Mouse (Mus musculus) MEL (cell line): ENCODE data around the gene Gpr84. TPM values are rescaled to one million over a fixed set of nuclear protein-coding genes. Genes with fewer than 3 reads are reported as not detected.
"Not testable (repeated sequence)": the region's sequence is repeated elsewhere in the genome, so short reads cannot be mapped to it uniquely, and the experiment has no call there.

Source experiments
- DNase-seq: peaks from one replicate; pipeline ENCODE4 v3.0.0; 2011; ENCODE audit warnings: low read depth, low spot score
- H3K27ac ChIP-seq: 2 replicates; pipeline ENCODE4 v1.5.1; 2012; ENCODE audit warnings: low read depth, mild to moderate bottlenecking, control low read depth, low read length, moderate library complexity; ENCODE audit not compliant: control insufficient read depth
- H3K27me3 ChIP-seq, 2 experiments: fragments of 150-350 bp in 1 of 2; sonication (generic) in 1 of 2; 2 replicates each; pipeline ENCODE4 v1.6.1; 2012; ENCODE audit warnings: low read length in 2 of 2, mild to moderate bottlenecking in 2 of 2, improper control_type of control experiment in 1 of 2, moderate library complexity in 1 of 2; ENCODE audit not compliant: insufficient read depth in 2 of 2, control insufficient read depth in 1 of 2
- H3K36me3 ChIP-seq, 2 experiments: 2 replicates each; pipeline ENCODE4 v1.6.1; 2012 to 2014; ENCODE audit warnings: low read length in 2 of 2, improper control_type of control experiment in 1 of 2, inconsistent platforms in 1 of 2, mild to moderate bottlenecking in 1 of 2; ENCODE audit not compliant: insufficient read depth in 2 of 2, control insufficient read depth in 1 of 2
- H3K4me1 ChIP-seq, 2 experiments: fragments of 150-350 bp in 1 of 2; sonication (generic) in 1 of 2; 2 replicates each; pipeline ENCODE4 v1.6.1; 2012; ENCODE audit warnings: low read length in 2 of 2, improper control_type of control experiment in 1 of 2, mild to moderate bottlenecking in 1 of 2; ENCODE audit not compliant: insufficient read depth in 2 of 2, control insufficient read depth in 1 of 2
- H3K4me3 ChIP-seq, 2 experiments: fragments of 150-350 bp in 1 of 2; sonication (generic) in 1 of 2; 2 replicates each; pipeline ENCODE4 v1.5.1; 2012; ENCODE audit warnings: low read depth in 2 of 2, low read length in 2 of 2, mild to moderate bottlenecking in 2 of 2, moderate library complexity in 2 of 2, control low read depth in 1 of 2, improper control_type of control experiment in 1 of 2; ENCODE audit not compliant: control insufficient read depth in 1 of 2, insufficient read depth in 1 of 2
- H3K79me2 ChIP-seq: 2 replicates; pipeline ENCODE4 v1.6.1; 2012; ENCODE audit warnings: mild to moderate bottlenecking, low read length, moderate library complexity; ENCODE audit not compliant: control insufficient read depth, poor library complexity, insufficient read depth
- H3K9ac ChIP-seq: 2 replicates; pipeline ENCODE4 v1.6.1; 2012; ENCODE audit warnings: low read depth, mild to moderate bottlenecking, control low read depth, low read length, moderate library complexity; ENCODE audit not compliant: control insufficient read depth, poor library complexity, severe bottlenecking
- H3K9me3 ChIP-seq: fragments of 150-350 bp; sonication (generic); replicated peaks from 2 replicates; pipeline ENCODE4 v1.6.1; 2012; ENCODE audit warnings: mild to moderate bottlenecking, low read length, improper control_type of control experiment, moderate library complexity; ENCODE audit not compliant: insufficient read depth
- BHLHE40 ChIP-seq: IDR thresholded peaks from 2 replicates; pipeline ENCODE4 v1.6.1; 2012; ENCODE audit warnings: low read depth, mild to moderate bottlenecking, inconsistent platforms, low read length, improper control_type of control experiment, borderline replicate concordance
- CHD1 ChIP-seq: IDR thresholded peaks from 2 replicates; pipeline ENCODE4 v1.6.1; 2012; ENCODE audit warnings: low read depth, mild to moderate bottlenecking, inconsistent platforms, low read length, improper control_type of control experiment
- CHD2 ChIP-seq: IDR thresholded peaks from 2 replicates; pipeline ENCODE4 v1.6.1; 2011; ENCODE audit warnings: low read length, improper control_type of control experiment
- ETS1 ChIP-seq: IDR thresholded peaks from 2 replicates; pipeline ENCODE4 v1.6.1; 2012; ENCODE audit warnings: low read depth, mild to moderate bottlenecking, inconsistent platforms, low read length, improper control_type of control experiment, moderate library complexity
- GABPA ChIP-seq: IDR thresholded peaks from 2 replicates; pipeline ENCODE4 v1.6.1; 2012; ENCODE audit warnings: low read depth, mild to moderate bottlenecking, inconsistent platforms, low read length, improper control_type of control experiment, moderate library complexity
- HCFC1 ChIP-seq: IDR thresholded peaks from 2 replicates; pipeline ENCODE4 v1.6.1; 2012; ENCODE audit warnings: low read depth, mild to moderate bottlenecking, inconsistent platforms, low read length, improper control_type of control experiment, moderate library complexity
- MAX ChIP-seq: IDR thresholded peaks from 2 replicates; pipeline ENCODE4 v1.6.1; 2011; ENCODE audit warnings: low read length, improper control_type of control experiment
- MYB ChIP-seq: IDR thresholded peaks from 2 replicates; pipeline ENCODE4 v1.6.1; 2011; ENCODE audit warnings: mild to moderate bottlenecking, low read depth, low read length, improper control_type of control experiment
- MYC ChIP-seq: IDR thresholded peaks from 2 replicates; pipeline ENCODE4 v1.6.1; 2011; ENCODE audit warnings: low read depth, mild to moderate bottlenecking, low read length, improper control_type of control experiment, moderate library complexity
- POLR2A ChIP-seq, 2 experiments: IDR thresholded peaks; 2 replicates each; pipeline ENCODE4 v1.6.1; 2011 to 2012; ENCODE audit warnings: low read length in 2 of 2, mild to moderate bottlenecking in 2 of 2, control low read depth in 1 of 2, improper control_type of control experiment in 1 of 2, low read depth in 1 of 2, moderate library complexity in 1 of 2; ENCODE audit not compliant: control insufficient read depth in 1 of 2, insufficient read depth in 1 of 2, poor library complexity in 1 of 2
- POLR2AphosphoS2 ChIP-seq: IDR thresholded peaks from 2 replicates; pipeline ENCODE4 v1.6.1; 2011; ENCODE audit warnings: low read length, improper control_type of control experiment
- POLR2AphosphoS5 ChIP-seq: IDR thresholded peaks from 2 replicates; pipeline ENCODE4 v1.6.1; 2012; ENCODE audit warnings: low read depth, borderline replicate concordance, mild to moderate bottlenecking, inconsistent platforms, low read length, moderate library complexity, mixed read lengths
- RCOR1 ChIP-seq: IDR thresholded peaks from 2 replicates; pipeline ENCODE4 v1.6.1; 2012; ENCODE audit warnings: low read depth, mild to moderate bottlenecking, inconsistent platforms, low read length, improper control_type of control experiment
- SIN3A ChIP-seq: IDR thresholded peaks from 2 replicates; pipeline ENCODE4 v1.6.1; 2012; ENCODE audit warnings: low read length, improper control_type of control experiment, inconsistent platforms
- SMC3 ChIP-seq: IDR thresholded peaks from 2 replicates; pipeline ENCODE4 v1.6.1; 2011; ENCODE audit warnings: low read depth, low read length, improper control_type of control experiment
- TBP ChIP-seq: IDR thresholded peaks from 2 replicates; pipeline ENCODE4 v1.8.0; 2011; ENCODE audit warnings: low read depth, low read length, improper control_type of control experiment
- ZMIZ1 ChIP-seq: IDR thresholded peaks from 2 replicates; pipeline ENCODE4 v1.6.1; 2012; ENCODE audit warnings: low read depth, mild to moderate bottlenecking, inconsistent platforms, low read length, improper control_type of control experiment, moderate library complexity
- polyA plus RNA-seq, 2 experiments: library from polyadenylated mRNA; stranded (reverse) in 1 of 2; unstranded in 1 of 2; fragments of >175 nt in 1 of 2; fragments of >200 nt in 1 of 2; gene quantifications; 2 replicates each; pipeline versions ENCODE4 v1.2.1 to v1.2.4; 2012; ENCODE audit warnings: low replicate concordance in 2 of 2, low read depth in 1 of 2; ENCODE audit not compliant: insufficient read length in 2 of 2, insufficient read depth in 1 of 2, missing spikeins in 1 of 2
- total RNA-seq: library from RNA; depleted of rRNA; stranded (reverse); fragments of 300-350 nt; gene quantifications from 2 replicates; pipeline ENCODE4 v1.2.3, GENCODE M21; 2012

Gpr84 gene
- total and polyA plus RNA-seq, 3 experiments, result 0.12 to 0.21 TPM; not detected in 1

GRCm38 (mm10) chr15:103277949-103278348 is 32.5 kb downstream of the Gpr84 start:
- H3K4me1 ChIP-seq, result peaks cover 2 to 15% of the 10 kb centered on the region in 2 experiments; a peak in 3 of 4 replicates
- no peaks in the 10 kb centered on the region for H3K27me3 ChIP-seq
- no peaks in the 10 kb centered on the region for H3K9me3 ChIP-seq
- H3K79me2 ChIP-seq, result peaks cover 27% of the 10 kb centered on the region
- peaks cover 0 to 22% of the 10 kb centered on the region in 2 experiments; a peak in 2 of 4 replicates for H3K36me3 ChIP-seq
- DNase-seq, result no peak
- no peak overlapping the region for H3K4me3 ChIP-seq
- TF ChIP-seq POLR2AphosphoS2 (no peak), ZMIZ1 (no peak), POLR2AphosphoS5 (no peak), CHD1 (no peak), BHLHE40 (no peak), ETS1 (no peak), HCFC1 (no peak), SIN3A (no peak), SMC3 (no peak), GABPA (no peak), CHD2 (no peak), MAX (no peak), MYB (no peak), POLR2A (IDR thresholded peaks at IDR 0.05; ENCODE audit: control insufficient read depth in 1 of 2, insufficient read depth in 1 of 2, low read depth in 1 of 2, low read length in 2 of 2, poor library complexity in 1 of 2) (no peak), RCOR1 (no peak), TBP (no peak), MYC (no peak)
- no peak overlapping the region for H3K27ac ChIP-seq
- no peak overlapping the region for H3K9ac ChIP-seq

GRCm38 (mm10) chr15:103275943-103276342 is 34.5 kb downstream of the Gpr84 start:
- not testable (repeated sequence) for H3K27ac ChIP-seq, H3K4me3 ChIP-seq, H3K9ac ChIP-seq, DNase-seq, H3K27me3 ChIP-seq, H3K9me3 ChIP-seq
- Histone ChIP-seq H3K79me2 (peaks cover 30% of the 10 kb centered on the region), H3K4me1 (peaks cover 2 to 11% of the 10 kb centered on the region in 2 experiments; a peak in 2 of 4 replicates), H3K36me3 (peaks cover 0 to 15% of the 10 kb centered on the region in 2 experiments; a peak in 2 of 4 replicates)
